Mouse (Mus musculus) forebrain, embryonic 15.5 days (tissue): Measurements from ENCODE around the gene Nlk. TPM values are rescaled to one million over a fixed set of nuclear protein-coding genes. Genes with fewer than 3 reads are reported as not detected.
"Not testable (repeated sequence)": the region's sequence is repeated elsewhere in the genome, so short reads cannot be mapped to it uniquely, and the experiment has no call there.

Experiments used
- ATAC-seq: fragments of 200-750 bp; cut with Nextera tagmentation; replicated peaks from 2 replicates; pipeline ENCODE4 v1.8.0; 2017; ENCODE audit warnings: mild to moderate bottlenecking, moderate TSS enrichment, moderate library complexity
- H3K27ac ChIP-seq: fragments of 300-500 bp; sonication (generic); replicated peaks from 2 replicates; pipeline ENCODE4 v1.5.1; 2015; ENCODE audit warnings: mild to moderate bottlenecking, inconsistent platforms
- H3K27me3 ChIP-seq: fragments of 300-500 bp; sonication (generic); 2 replicates; pipeline ENCODE4 v1.6.1; 2015; ENCODE audit warnings: inconsistent platforms
- H3K36me3 ChIP-seq: fragments of 300-500 bp; sonication (generic); 2 replicates; pipeline ENCODE4 v1.6.1; 2015; ENCODE audit warnings: mild to moderate bottlenecking, inconsistent platforms
- H3K4me1 ChIP-seq: fragments of 300-500 bp; sonication (generic); 2 replicates; pipeline ENCODE4 v1.6.1; 2015; ENCODE audit warnings: inconsistent platforms
- H3K4me2 ChIP-seq: fragments of 300-500 bp; sonication (generic); replicated peaks from 2 replicates; pipeline ENCODE4 v1.6.1; 2015; ENCODE audit warnings: mild to moderate bottlenecking, inconsistent platforms
- H3K4me3 ChIP-seq: fragments of 300-500 bp; sonication (generic); 2 replicates; pipeline ENCODE4 v1.5.1; 2015; ENCODE audit warnings: mild to moderate bottlenecking, inconsistent platforms
- H3K9ac ChIP-seq: fragments of 300-500 bp; sonication (generic); replicated peaks from 2 replicates; pipeline ENCODE4 v1.6.1; 2015; ENCODE audit warnings: mild to moderate bottlenecking, inconsistent platforms
- H3K9me3 ChIP-seq: fragments of 300-500 bp; sonication (generic); 2 replicates; pipeline ENCODE4 v1.6.1; 2016; ENCODE audit warnings: inconsistent platforms
- WGBS: fragments of 180-500 bp; shearing (Covaris S2); methylation state at CpG from one replicate; pipeline ENCODE4 v1.1.7; 2015; ENCODE audit warnings: mixed read lengths; 5-methylcytosine and 5-hydroxymethylcytosine counted together
- polyA plus RNA-seq: library from polyadenylated mRNA; unstranded; fragments of >200 nt; fragmentation: Nextera tagmentation; extraction: Ambion mirVana; gene quantifications from 2 replicates; pipeline ENCODE4 v1.2.1, GENCODE M21; 2015

Nlk gene
- polyA plus RNA-seq, 1 experiment from 2014 or later: 31.9 TPM

- no peaks in the 10 kb centered on the region for H3K27me3 ChIP-seq
- H3K9me3 ChIP-seq: no peaks in the 10 kb centered on the region
- H3K4me2 ChIP-seq: no peak overlapping the region
- 75% methylated on average over 2 of the region's 2 CpGs for WGBS
- H3K36me3 ChIP-seq: 0 out of 2 replicates have a peak, but pooled peaks cover 6% of the 10 kb centered on the region
- no peak overlapping the region for H3K27ac ChIP-seq
- H3K9ac ChIP-seq: no peak overlapping the region
- H3K4me3 ChIP-seq: no peak overlapping the region
- H3K4me1 ChIP-seq: peaks cover 4% of the 10 kb centered on the region; the same call in 1 of the 2 replicates
- ATAC-seq: no peak
Measured at GRCm38 (mm10) chr11:78678761-78679160, 18.4 kb downstream of the Nlk start.

GRCm38 (mm10) chr11:78668647-78669046 lies 28.5 kb downstream of the Nlk start:
- no peaks in the 10 kb centered on the region for H3K27me3 ChIP-seq
- no peak overlapping the region for H3K9ac ChIP-seq
- WGBS: 28% methylated on average over 3 of the region's 3 CpGs
- no peaks in the 10 kb centered on the region for H3K9me3 ChIP-seq
- H3K36me3 ChIP-seq: no peaks in the 10 kb centered on the region
- H3K4me1 ChIP-seq: no peaks in the 10 kb centered on the region; the same call in 1 of the 2 replicates
- ATAC-seq: no peak
- no peak overlapping the region for H3K4me3 ChIP-seq
- no peak overlapping the region for H3K27ac ChIP-seq
- H3K4me2 ChIP-seq: no peak overlapping the region

GRCm38 (mm10) chr11:78664853-78665252 lies 32.3 kb downstream of the Nlk start:
- Histone ChIP-seq H3K27me3 (no peaks in the 10 kb centered on the region), H3K4me3 (no peak overlapping the region), H3K27ac (no peak overlapping the region), H3K4me2 (no peak overlapping the region), H3K9me3 (no peaks in the 10 kb centered on the region), H3K9ac (no peak overlapping the region), H3K4me1 (no peaks in the 10 kb centered on the region; the same call in none of the 2 replicates), H3K36me3 (no peaks in the 10 kb centered on the region)
- no peak for ATAC-seq
- WGBS: 82% methylated on average over 2 of the region's 2 CpGs

- Histone ChIP-seq H3K9ac (no peak overlapping the region), H3K36me3 (no peaks in the 10 kb centered on the region), H3K4me1 (no peaks in the 10 kb centered on the region; the same call in 1 of the 2 replicates), H3K4me2 (no peak overlapping the region), H3K27me3 (no peaks in the 10 kb centered on the region), H3K27ac (no peak overlapping the region), H3K9me3 (no peaks in the 10 kb centered on the region), H3K4me3 (no peak overlapping the region)
- no peak for ATAC-seq
- WGBS: 69% methylated on average over 4 of the region's 4 CpGs
Measured at GRCm38 (mm10) chr11:78663916-78664315, 33.3 kb downstream of the Nlk start.

- Histone ChIP-seq H3K9me3 (no peaks in the 10 kb centered on the region), H3K36me3 (no peaks in the 10 kb centered on the region), H3K4me1 (peaks cover 6% of the 10 kb centered on the region), H3K9ac (no peak overlapping the region), H3K27ac (no peak overlapping the region), H3K4me3 (no peak overlapping the region), H3K4me2 (no peak overlapping the region), H3K27me3 (no peaks in the 10 kb centered on the region)
- WGBS: 89% methylated on average over 2 of the region's 2 CpGs
- no peak for ATAC-seq
Measured at GRCm38 (mm10) chr11:78649143-78649542, 48.0 kb downstream of the Nlk start.

GRCm38 (mm10) chr11:78648405-78648804 lies 48.8 kb downstream of the Nlk start:
- ATAC-seq, H3K9ac ChIP-seq, H3K9me3 ChIP-seq, H3K27me3 ChIP-seq, H3K4me3 ChIP-seq, H3K27ac ChIP-seq, H3K36me3 ChIP-seq, H3K4me2 ChIP-seq, H3K4me1 ChIP-seq: not testable (repeated sequence)
- WGBS: 98% methylated on average over 1 of the region's 1 CpGs

- H3K27me3 ChIP-seq: no peaks in the 10 kb centered on the region
- no peaks in the 10 kb centered on the region for H3K36me3 ChIP-seq
- H3K9ac ChIP-seq: no peak overlapping the region
- no peak overlapping the region for H3K27ac ChIP-seq
- no peak for ATAC-seq
- H3K4me2 ChIP-seq: no peak overlapping the region
- H3K4me1 ChIP-seq: peaks cover 8% of the 10 kb centered on the region
- WGBS: 86% methylated on average over 7 of the region's 7 CpGs
- no peaks in the 10 kb centered on the region for H3K9me3 ChIP-seq
- no peak overlapping the region for H3K4me3 ChIP-seq
Measured at GRCm38 (mm10) chr11:78643746-78644145, 53.4 kb downstream of the Nlk start.

GRCm38 (mm10) chr11:78642151-78642550 lies 55.0 kb downstream of the Nlk start:
- 72% methylated on average over 3 of the region's 3 CpGs for WGBS
- Histone ChIP-seq H3K27me3 (no peaks in the 10 kb centered on the region), H3K4me2 (no peak overlapping the region), H3K4me3 (no peak overlapping the region), H3K36me3 (0 out of 2 replicates have a peak, but pooled peaks cover 2% of the 10 kb centered on the region), H3K27ac (no peak overlapping the region), H3K9ac (no peak overlapping the region), H3K9me3 (peaks cover 2% of the 10 kb centered on the region; the same call in 1 of the 2 replicates), H3K4me1 (peaks cover 8% of the 10 kb centered on the region)
- no peak for ATAC-seq

- WGBS: 73% methylated on average over 3 of the region's 3 CpGs
Measured at GRCm38 (mm10) chr11:78641088-78641487, 56.1 kb downstream of the Nlk start.

GRCm38 (mm10) chr11:78632782-78633181 lies 64.4 kb downstream of the Nlk start:
- Histone ChIP-seq H3K4me2 (no peak overlapping the region), H3K4me1 (no peaks in the 10 kb centered on the region), H3K36me3 (0 out of 2 replicates have a peak, but pooled peaks cover 3% of the 10 kb centered on the region), H3K4me3 (no peak overlapping the region), H3K9me3 (peaks cover 7% of the 10 kb centered on the region; the same call in 1 of the 2 replicates), H3K27me3 (no peaks in the 10 kb centered on the region), H3K27ac (no peak overlapping the region), H3K9ac (no peak overlapping the region)
- no peak for ATAC-seq
- 98% methylated on average over 2 of the region's 2 CpGs for WGBS

More at GRCm38 (mm10) chr11:78641088-78641487, 56.1 kb downstream of the Nlk start:
- Histone ChIP-seq H3K4me3 (no peak overlapping the region), H3K4me2 (no peak overlapping the region), H3K9ac (no peak overlapping the region), H3K27ac (no peak overlapping the region), H3K36me3 (0 out of 2 replicates have a peak, but pooled peaks cover 3% of the 10 kb centered on the region), H3K9me3 (peaks cover 7% of the 10 kb centered on the region; the same call in 1 of the 2 replicates), H3K27me3 (no peaks in the 10 kb centered on the region), H3K4me1 (peaks cover 8% of the 10 kb centered on the region)
- no peak for ATAC-seq

- H3K4me2 ChIP-seq: no peak overlapping the region
- peaks cover 5% of the 10 kb centered on the region; the same call in 1 of the 2 replicates for H3K36me3 ChIP-seq
- H3K9me3 ChIP-seq: no peaks in the 10 kb centered on the region
- no peak overlapping the region for H3K4me3 ChIP-seq
- no peak for ATAC-seq
- H3K4me1 ChIP-seq: no peaks in the 10 kb centered on the region
- H3K27ac ChIP-seq: no peak overlapping the region
- no peaks in the 10 kb centered on the region for H3K27me3 ChIP-seq
- H3K9ac ChIP-seq: no peak overlapping the region
- WGBS: 89% methylated on average over 3 of the region's 3 CpGs
Measured at GRCm38 (mm10) chr11:78628871-78629270, 68.3 kb downstream of the Nlk start.

GRCm38 (mm10) chr11:78624377-78624776 lies 72.8 kb downstream of the Nlk start:
- no peak overlapping the region for H3K4me3 ChIP-seq
- H3K27me3 ChIP-seq: no peaks in the 10 kb centered on the region
- peaks cover 8% of the 10 kb centered on the region; the same call in 1 of the 2 replicates for H3K4me1 ChIP-seq
- no peak for ATAC-seq
- peaks cover 5% of the 10 kb centered on the region; the same call in 1 of the 2 replicates for H3K36me3 ChIP-seq
- no peak overlapping the region for H3K4me2 ChIP-seq
- no peak overlapping the region for H3K9ac ChIP-seq
- 88% methylated on average over 3 of the region's 3 CpGs for WGBS
- H3K27ac ChIP-seq: no peak overlapping the region
- no peaks in the 10 kb centered on the region for H3K9me3 ChIP-seq

GRCm38 (mm10) chr11:78621926-78622325 lies 75.2 kb downstream of the Nlk start:
- no peak overlapping the region for H3K4me3 ChIP-seq
- peaks cover 5% of the 10 kb centered on the region; the same call in 1 of the 2 replicates for H3K36me3 ChIP-seq
- H3K4me1 ChIP-seq: peaks cover 8% of the 10 kb centered on the region; the same call in 1 of the 2 replicates
- no peaks in the 10 kb centered on the region for H3K9me3 ChIP-seq
- no peaks in the 10 kb centered on the region for H3K27me3 ChIP-seq
- ATAC-seq: no peak
- H3K27ac ChIP-seq: no peak overlapping the region
- H3K9ac ChIP-seq: no peak overlapping the region
- no peak overlapping the region for H3K4me2 ChIP-seq
